Mouse (Mus musculus): ENCODE results near the gene Fcgr3.

The Fcgr3 gene

GRCm38 (mm10) chr1:171011733-171012132 is 53.0 kb downstream of the Fcgr3 start:
- DNase-seq (ENCODE audit: low read depth) = no peak

- DNase-seq (ENCODE audit: low read depth) = peak; percentile 51
These were observed 57.8 kb downstream of the Fcgr3 start for GRCm38 (mm10) chr1:171006905-171007304.

- DNase-seq (ENCODE audit: low read depth) = no peak
These were observed 58.4 kb downstream of the Fcgr3 start for GRCm38 (mm10) chr1:171006335-171006734.

GRCm38 (mm10) chr1:171005586-171005985 is 59.1 kb downstream of the Fcgr3 start:
- DNase-seq (ENCODE audit: low read depth) = no peak

- DNase-seq (ENCODE audit: low read depth) = no peak
These were observed 59.7 kb downstream of the Fcgr3 start for GRCm38 (mm10) chr1:171005081-171005480.

Data from NIH3T3 (cell line).